Mouse (Mus musculus) heart, adult 2 months (tissue): ENCODE measurements around the gene Psme2.

ENCODE experiments used
- CTCF ChIP-seq: fragments of 200-600 bp; IDR thresholded peaks from 2 replicates; pipeline ENCODE4 v1.8.1; 2022; ENCODE audit warnings: antibody characterized with exemption, mild to moderate bottlenecking, moderate library complexity
- EP300 ChIP-seq: fragments of 200-500 bp; IDR thresholded peaks from 2 replicates; pipeline ENCODE4 v1.6.1; 2011; ENCODE audit warnings: low read depth, low read length, control low read depth; ENCODE audit not compliant: insufficient read depth
- POLR2A ChIP-seq: fragments of 200-500 bp; IDR thresholded peaks from 2 replicates; pipeline ENCODE4 v1.6.1; 2011; ENCODE audit warnings: mild to moderate bottlenecking, low read depth, low read length, control low read depth; ENCODE audit not compliant: insufficient read depth

DNA sequence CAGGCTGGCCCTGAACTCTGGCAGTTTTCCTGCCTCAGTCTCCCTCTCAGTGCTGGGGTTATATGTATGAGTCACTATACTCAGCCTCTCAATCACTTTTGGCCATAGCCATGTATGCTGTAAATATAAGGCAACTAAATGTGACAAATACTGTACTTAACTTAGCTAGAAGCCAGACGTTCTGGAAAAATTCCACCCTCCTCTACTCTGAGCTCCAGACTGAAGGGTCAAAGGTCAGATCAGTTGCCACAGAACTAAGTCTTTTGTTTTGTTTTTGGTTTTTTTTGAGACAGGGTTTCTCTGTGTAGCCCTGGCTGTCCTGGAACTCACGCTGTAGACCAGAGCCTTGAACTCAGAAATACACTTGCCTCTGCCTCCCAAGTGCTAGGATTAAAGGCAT, 25.0 kb upstream of the Psme2 start:
- TF ChIP-seq EP300 (no peak), CTCF (no peak), POLR2A (no peak)
